Comparison of ENCODE assay signal across 8 mouse cellular contexts in the genomic region with DNA sequence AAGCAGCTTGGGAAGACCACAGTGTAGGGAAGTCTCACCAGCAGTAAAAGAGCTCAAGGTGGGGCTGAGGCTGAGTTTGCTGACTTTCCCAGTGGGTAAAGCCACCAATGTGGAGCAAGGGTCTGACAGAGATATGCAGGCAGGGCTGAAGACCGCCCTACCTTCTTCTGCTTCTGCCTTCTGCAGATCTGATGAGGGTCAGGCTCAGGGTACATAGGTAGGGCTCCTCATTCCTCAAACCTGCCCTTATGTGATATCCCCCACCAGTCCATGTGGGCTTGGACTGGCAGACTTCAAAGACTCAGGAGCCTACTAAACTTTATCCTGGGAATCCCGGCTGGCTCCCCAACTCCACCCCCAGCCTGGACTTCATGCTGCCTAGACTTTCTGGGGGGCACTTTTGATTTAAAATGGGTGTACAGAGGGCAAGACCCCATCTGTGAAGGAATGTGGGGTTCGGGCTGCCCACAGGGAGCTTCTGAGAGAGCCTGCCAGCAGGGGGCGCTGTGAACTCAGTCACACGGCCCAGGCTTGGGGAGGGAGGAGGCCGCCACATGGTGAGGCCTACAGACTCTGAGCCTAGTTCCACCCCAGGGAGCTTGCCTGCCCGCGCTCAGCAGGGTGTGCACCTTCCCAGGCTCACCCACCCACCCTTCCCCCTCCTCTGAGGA.
DNase-seq lines count a peak whose midpoint lies in the region; ATAC-seq and TF ChIP-seq lines count a peak whose summit lies in the region.

No protein-coding gene starts in this region.

- no peak overlapping the region for H3K4me2 ChIP-seq in hindbrain, postnatal 0 days (ENCODE audit: low read depth, low read length)

- no peak overlapping the region for H3K4me3 ChIP-seq in hindbrain, postnatal 0 days (ENCODE audit: low read length)

- 32% methylated on average over 5 of the region's 8 CpGs for WGBS in hindbrain, postnatal 0 days

- no peaks in the 10 kb centered on the region for H3K36me3 ChIP-seq in hindbrain, postnatal 0 days (ENCODE audit: insufficient read depth, low read length)

- peak; percentile 46 for DNase-seq in cerebellum, adult 9-10 months
- peak; percentile 61 to 69 for DNase-seq in frontal cortex, postnatal 25 days (ENCODE audit: low spot score in 2 of 2)
- DNase-seq in hindbrain, postnatal 0 days (ENCODE audit: low spot score), result peak; percentile 59
- peak; percentile 36 to 61 for DNase-seq in left cerebral cortex, adult 8-10 months (ENCODE audit: low spot score in 2 of 2)
- DNase-seq in skeletal muscle tissue, adult 2 months (ENCODE audit: low read depth, low spot score), result peak; percentile 83
- peak; percentile 78 for DNase-seq in yolk sac, embryonic 10.5 days (ENCODE audit: low spot score)

- no peak overlapping the region for H3K27ac ChIP-seq in hindbrain, postnatal 0 days

- TF ChIP-seq CTCF in hindbrain, postnatal 0 days (IDR thresholded peaks at IDR 0.05; ENCODE audit: low read depth), result peak; percentile 74

- H3K9me3 ChIP-seq in hindbrain, postnatal 0 days (ENCODE audit: low read length), result no peaks in the 10 kb centered on the region

- no peak overlapping the region for H3K9ac ChIP-seq in hindbrain, postnatal 0 days (replicated peaks; ENCODE audit: low read length)

- H3K27me3 ChIP-seq in hindbrain, postnatal 0 days (ENCODE audit: insufficient read depth, low read length), result no peaks in the 10 kb centered on the region

- peak; percentile 19 for ATAC-seq in activated CD4-positive, CD25-positive, alpha-beta regulatory T cell, adult 4 months
- ATAC-seq in hindbrain, postnatal 0 days, result peak; percentile 51; the same call in 1 of the 2 replicates
- peak; percentile 47 for ATAC-seq in megakaryocyte, adult 5-6 weeks (ENCODE audit: poor library complexity, severe bottlenecking)

- no peaks in the 10 kb centered on the region for H3K4me1 ChIP-seq in hindbrain, postnatal 0 days (ENCODE audit: insufficient read depth, low read length)
